8 mouse cellular contexts compared by ENCODE assay signal in the genomic region with DNA sequence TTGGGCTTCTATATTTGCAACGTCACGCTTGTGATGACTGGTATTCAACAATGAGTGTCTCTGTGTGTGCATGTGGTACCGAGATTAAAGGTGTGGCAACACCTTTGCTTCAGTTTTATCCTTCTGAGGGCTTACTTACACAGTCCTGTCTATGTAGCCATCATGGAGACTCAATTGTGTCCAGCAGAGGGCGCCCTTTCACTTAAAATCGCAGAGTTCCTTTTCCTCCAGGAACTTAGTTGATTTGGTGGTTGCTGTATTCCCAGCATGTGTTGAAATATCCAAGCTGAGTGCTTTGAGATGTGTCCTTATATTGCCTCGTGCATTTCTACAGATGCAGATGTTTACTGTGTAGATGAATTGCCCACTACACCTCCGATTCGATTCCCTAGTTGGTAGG. TPM values are rescaled to one million over a fixed set of nuclear protein-coding genes. Genes with fewer than 3 reads are reported as not detected.
DNase-seq lines count a peak whose midpoint lies in the region; ATAC-seq lines count a peak whose summit lies in the region.

No protein-coding gene starts in this region.

- peak overlapping the region; percentile 72; the same call in 1 of the 2 replicates for H3K27ac ChIP-seq in intestine, embryonic 15.5 days

- intact Hi-C loops in gastrocnemius, postnatal 14 days (cut with DNase I; ENCODE audit: low total_unique reads): loop anchor here (1.0 kb wide), 1 partner anchor 160 kb away; a partner anchor contains a TSS
- intact Hi-C loops in left cerebral cortex, postnatal 10 days (cut with DNase I): loop anchor here (1.0 to 5.0 kb wide), 3 partner anchors 160 to 304 kb away; a partner anchor contains a TSS

- H3K9ac ChIP-seq in intestine, embryonic 15.5 days: no peak overlapping the region

- WGBS in intestine, embryonic 15.5 days: 18% methylated on average over 8 of the region's 8 CpGs

- H3K4me1 ChIP-seq in intestine, embryonic 15.5 days (replicated peaks): peaks cover 34% of the 10 kb centered on the region

- peak; percentile 87 to 91 for DNase-seq in adrenal gland, adult 18-20 months (ENCODE audit: low spot score in 2 of 2)
- peak; percentile 94 for DNase-seq in embryo, embryonic 10 days (ENCODE audit: low spot score)
- DNase-seq in gastrocnemius, postnatal 14 days: peak; percentile 85
- DNase-seq in left cerebral cortex, postnatal 10 days (ENCODE audit: extremely low spot score in 1 of 2, low spot score in 2 of 2): peak; percentile 89 to 91
- peak; percentile 91 for DNase-seq in mesoderm, embryonic 11.5 days (ENCODE audit: low read depth, low spot score)
- peak; percentile 89 for DNase-seq in skeletal muscle tissue, adult 2 months (ENCODE audit: low read depth, low spot score)

- 0 out of 2 replicates have a peak overlapping the region, but pooled peaks have one; percentile 0 for H3K4me3 ChIP-seq in intestine, embryonic 15.5 days (replicated peaks)

- H3K4me2 ChIP-seq in intestine, embryonic 15.5 days (replicated peaks): peak overlapping the region; percentile 52

- H3K27me3 ChIP-seq in intestine, embryonic 15.5 days (replicated peaks): no peaks in the 10 kb centered on the region

- no peaks in the 10 kb centered on the region for H3K36me3 ChIP-seq in intestine, embryonic 15.5 days

- ATAC-seq in intestine, embryonic 15.5 days: peak; percentile 74
- ATAC-seq in megakaryocyte-erythroid progenitor cell, adult 5-6 weeks (replicated peaks; ENCODE audit: low FRiP score, low TSS enrichment, poor library complexity, severe bottlenecking): no peak

- H3K9me3 ChIP-seq in intestine, embryonic 15.5 days: no peaks in the 10 kb centered on the region

RNA-seq across cellular contexts. Expression of a gene that starts 4.1 kb away (rescaled TPM):
- total RNA-seq in adrenal gland, adult 18-20 months (2021): 10 to 100 TPM; 44.3 to 64.2 TPM
- total RNA-seq in gastrocnemius, postnatal 14 days (2021): 1 to 10 TPM; 5.5 to 5.8 TPM
- polyA plus RNA-seq in intestine, embryonic 15.5 days (2015; fragmentation: Nextera tagmentation; extraction: Ambion mirVana): 62.8 and 65.7 TPM in 2 replicates
- 10 to 100 TPM; 21.1 to 23.2 TPM for total RNA-seq in left cerebral cortex, postnatal 10 days (2021)
- 89.1 and 93.7 TPM in 2 replicates for total RNA-seq in megakaryocyte-erythroid progenitor cell, adult 5-6 weeks (2014; fragmentation: Nextera tagmentation)
- 88.2 and 109 TPM in 2 replicates for total RNA-seq in megakaryocyte-erythroid progenitor cell, adult 5-6 weeks (2017)
